Mouse (Mus musculus) CD4-positive helper T cell, adult 2 months (primary cell): ENCODE results near the gene Cpsf4.
"Not testable (repeated sequence)": the region's sequence is repeated elsewhere in the genome, so short reads cannot be mapped to it uniquely, and the experiment has no call there.

Source experiments
- DNase-seq: peaks from one replicate; pipeline ENCODE4 v3.0.0-alpha.2; 2012; ENCODE audit warnings: low read depth, missing footprints, low spot score

The Cpsf4 gene

GRCm38 (mm10) chr5:145166536-145167305, at the start of gene Cpsf4, which contains the start of gene Ptcd1:
Gene Cpsf4, plus strand, starts transcription at chr5:145167213.
Gene Ptcd1, minus strand, starts transcription at chr5:145167108.
- peak; percentile 99 for DNase-seq

GRCm38 (mm10) chr5:145118005-145118404, 49.0 kb upstream of the Cpsf4 start:
- DNase-seq, result no peak

GRCm38 (mm10) chr5:145118461-145118860, 48.6 kb upstream of the Cpsf4 start:
- no peak for DNase-seq

GRCm38 (mm10) chr5:145119385-145119784, 47.6 kb upstream of the Cpsf4 start:
- DNase-seq, result peak; percentile 61

- no peak for DNase-seq
These were observed 46.1 kb upstream of the Cpsf4 start for GRCm38 (mm10) chr5:145120921-145121320.

- DNase-seq, result no peak
These were observed 43.6 kb upstream of the Cpsf4 start for GRCm38 (mm10) chr5:145123396-145123795.

GRCm38 (mm10) chr5:145126580-145126979, 40.4 kb upstream of the Cpsf4 start:
- no peak for DNase-seq

GRCm38 (mm10) chr5:145129124-145129523, 37.9 kb upstream of the Cpsf4 start:
- no peak for DNase-seq

- not testable (repeated sequence) for DNase-seq
These were observed 37.2 kb upstream of the Cpsf4 start for GRCm38 (mm10) chr5:145129773-145130172.

- no peak for DNase-seq
These were observed 36.8 kb upstream of the Cpsf4 start for GRCm38 (mm10) chr5:145130191-145130590.

- DNase-seq, result no peak
These were observed 36.0 kb upstream of the Cpsf4 start for GRCm38 (mm10) chr5:145130995-145131394.

GRCm38 (mm10) chr5:145133275-145133674, 33.7 kb upstream of the Cpsf4 start:
- DNase-seq, result not testable (repeated sequence)

GRCm38 (mm10) chr5:145138836-145139235, 28.2 kb upstream of the Cpsf4 start:
- no peak for DNase-seq

- peak; percentile 95 for DNase-seq
These were observed 27.2 kb upstream of the Cpsf4 start, which contains the start of the genes Pdap1 and Bud31 for GRCm38 (mm10) chr5:145139571-145140519. Gene Pdap1, minus strand, starts transcription at chr5:145140238. Gene Bud31, plus strand, starts transcription at chr5:145140362.

GRCm38 (mm10) chr5:145140611-145141010, 26.4 kb upstream of the Cpsf4 start:
- no peak for DNase-seq

- no peak for DNase-seq
These were observed 19.3 kb upstream of the Cpsf4 start for GRCm38 (mm10) chr5:145147748-145148147.

- no peak for DNase-seq
These were observed 17.7 kb upstream of the Cpsf4 start for GRCm38 (mm10) chr5:145149294-145149693.

GRCm38 (mm10) chr5:145152690-145153089, 14.3 kb upstream of the Cpsf4 start:
- DNase-seq, result no peak

GRCm38 (mm10) chr5:145161361-145161760, 5.7 kb upstream of the Cpsf4 start:
- no peak for DNase-seq

GRCm38 (mm10) chr5:145164710-145165109, 2.3 kb upstream of the Cpsf4 start:
- no peak for DNase-seq

GRCm38 (mm10) chr5:145165184-145165583, 1.8 kb upstream of the Cpsf4 start:
- DNase-seq, result no peak

- no peak for DNase-seq
These were observed 271 bp downstream of the Cpsf4 start for GRCm38 (mm10) chr5:145167306-145167661.
